Mouse (Mus musculus) liver, embryonic 13.5 days (tissue): ENCODE measurements around the gene Hoxd10. TPM values are rescaled to one million over a fixed set of nuclear protein-coding genes. Genes with fewer than 3 reads are reported as not detected.

Source experiments
- ATAC-seq: fragments of 200-750 bp; cut with Nextera tagmentation; 2 replicates; pipeline ENCODE4 v1.8.0; 2017; ENCODE audit warnings: low read depth, mild to moderate bottlenecking, moderate number of reproducible peaks, moderate library complexity
- DNase-seq: peaks from one replicate; pipeline ENCODE4 v3.0.0; 2022
- H3K27ac ChIP-seq: fragments of 300-500 bp; sonication (generic); 2 replicates; pipeline ENCODE4 v1.5.1; 2015; ENCODE audit warnings: moderate library complexity, mild to moderate bottlenecking, inconsistent platforms
- H3K27me3 ChIP-seq: fragments of 300-500 bp; sonication (generic); 2 replicates; pipeline ENCODE4 v1.6.1; 2015; ENCODE audit warnings: mild to moderate bottlenecking, inconsistent platforms
- H3K36me3 ChIP-seq: fragments of 300-500 bp; sonication (generic); 2 replicates; pipeline ENCODE4 v1.6.1; 2015; ENCODE audit warnings: mild to moderate bottlenecking, inconsistent platforms
- H3K4me1 ChIP-seq: fragments of 300-500 bp; sonication (generic); replicated peaks from 2 replicates; pipeline ENCODE4 v1.6.1; 2015; ENCODE audit warnings: inconsistent platforms
- H3K4me2 ChIP-seq: fragments of 300-500 bp; sonication (generic); 2 replicates; pipeline ENCODE4 v1.6.1; 2015; ENCODE audit warnings: inconsistent platforms, mild to moderate bottlenecking, moderate library complexity
- H3K4me3 ChIP-seq: fragments of 300-500 bp; sonication (generic); replicated peaks from 2 replicates; pipeline ENCODE4 v1.5.1; 2015; ENCODE audit warnings: mild to moderate bottlenecking, inconsistent platforms
- H3K9ac ChIP-seq: fragments of 300-500 bp; sonication (generic); 2 replicates; pipeline ENCODE4 v1.6.1; 2015; ENCODE audit warnings: mild to moderate bottlenecking, inconsistent platforms
- H3K9me3 ChIP-seq: fragments of 300-500 bp; sonication (generic); replicated peaks from 2 replicates; pipeline ENCODE4 v1.6.1; 2016; ENCODE audit warnings: inconsistent platforms
- WGBS: fragments of 180-500 bp; shearing (Covaris S2); methylation state at CpG from one replicate; pipeline ENCODE4 v1.1.7; 2015; ENCODE audit not compliant: insufficient replicate concordance; 5-methylcytosine and 5-hydroxymethylcytosine counted together
- polyA plus RNA-seq: library from polyadenylated mRNA; unstranded; fragments of >200 nt; fragmentation: Nextera tagmentation; extraction: Ambion mirVana; gene quantifications from 2 replicates; pipeline ENCODE4 v1.2.1, GENCODE M21; 2015

Hoxd10 gene
- polyA plus RNA-seq, 1 experiment from 2014 or later: not detected

DNA sequence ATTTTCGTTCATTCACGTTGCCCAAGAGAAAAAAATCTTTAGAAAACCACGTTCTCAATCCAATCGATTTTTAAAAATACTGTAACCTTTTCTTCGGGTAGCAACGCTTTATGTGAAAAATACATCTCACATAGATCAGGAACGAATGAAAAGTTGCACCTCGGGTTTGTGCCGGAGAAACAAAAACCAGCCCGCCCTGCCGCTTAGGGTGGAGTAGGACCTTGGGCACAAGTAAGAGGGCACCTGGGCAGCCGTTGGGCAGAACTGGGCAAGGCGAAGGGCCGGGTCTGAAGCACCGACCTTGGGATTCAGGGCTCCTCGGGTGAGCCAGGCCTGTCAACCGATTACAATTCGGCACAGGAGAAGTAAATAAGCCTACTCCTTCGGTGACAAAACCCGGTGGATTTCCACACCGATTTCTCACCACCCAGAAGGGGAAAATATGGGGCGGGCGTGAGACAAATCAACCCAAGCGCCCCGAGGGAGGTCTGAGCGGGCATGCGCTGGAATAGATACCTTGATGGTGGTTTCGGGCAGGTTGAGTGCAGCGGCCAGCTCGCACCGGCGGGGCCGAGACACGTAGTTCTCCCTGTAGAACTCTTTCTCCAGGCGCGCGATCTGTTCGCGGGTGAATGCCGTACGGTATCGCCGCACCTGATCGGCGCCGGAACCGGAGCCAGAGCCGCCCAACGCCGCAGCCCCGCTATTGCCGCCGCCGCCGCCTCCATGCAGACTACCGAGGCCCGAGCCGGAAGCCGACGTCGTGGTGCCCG is 34.3 kb upstream of the Hoxd10 start:
- Histone ChIP-seq H3K4me2 (peak overlapping the region; percentile 23; the same call in 1 of the 2 replicates), H3K4me3 (no peak overlapping the region), H3K27me3 (peaks cover 92% of the 10 kb centered on the region), H3K9ac (no peak overlapping the region), H3K36me3 (no peaks in the 10 kb centered on the region), H3K4me1 (peaks cover 3% of the 10 kb centered on the region; the same call in 1 of the 2 replicates), H3K27ac (no peak overlapping the region), H3K9me3 (no peaks in the 10 kb centered on the region)
- ATAC-seq (no peak), DNase-seq (no peak)
- 3% methylated on average over 62 of the region's 62 CpGs for WGBS

DNA sequence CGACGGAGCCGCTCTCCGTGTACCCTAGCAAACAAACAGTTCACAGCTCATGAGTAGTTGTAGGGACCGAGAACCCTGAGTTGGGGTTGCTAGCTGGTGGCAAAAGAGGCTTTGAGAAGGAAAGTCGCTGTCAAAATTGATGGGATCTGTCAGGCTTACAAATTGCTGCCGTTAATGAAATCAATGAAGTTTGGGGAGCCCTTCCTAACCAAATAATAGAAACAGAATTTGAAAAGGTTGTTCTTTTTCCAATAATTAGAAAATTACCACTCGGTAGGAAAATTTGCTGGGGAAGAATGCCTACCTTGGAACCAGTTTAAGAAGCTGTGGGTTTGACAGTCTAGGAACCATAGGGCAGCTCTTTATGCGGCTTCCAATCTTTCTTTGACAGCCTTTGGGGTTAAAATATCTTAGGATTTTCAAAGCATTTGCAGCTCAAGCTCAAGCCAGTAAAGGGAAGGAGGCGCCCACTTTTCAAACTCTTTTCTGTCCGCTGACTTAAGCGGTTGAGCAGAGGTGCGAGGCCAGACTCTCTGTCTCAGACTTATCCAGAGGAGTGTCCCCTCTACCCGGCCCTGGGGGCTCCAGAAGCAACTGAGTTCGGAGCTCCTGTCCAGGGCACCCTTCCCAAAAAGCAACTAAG is 33.6 kb upstream of the Hoxd10 start:
- Histone ChIP-seq H3K36me3 (no peaks in the 10 kb centered on the region), H3K4me2 (peak overlapping the region; percentile 23; the same call in 1 of the 2 replicates), H3K4me1 (peaks cover 3% of the 10 kb centered on the region; the same call in 1 of the 2 replicates), H3K4me3 (no peak overlapping the region), H3K9me3 (no peaks in the 10 kb centered on the region), H3K27me3 (peaks cover 96% of the 10 kb centered on the region), H3K9ac (no peak overlapping the region), H3K27ac (no peak overlapping the region)
- no peak for DNase-seq
- ATAC-seq: no peak
- 1% methylated on average over 15 of the region's 15 CpGs for WGBS

DNA sequence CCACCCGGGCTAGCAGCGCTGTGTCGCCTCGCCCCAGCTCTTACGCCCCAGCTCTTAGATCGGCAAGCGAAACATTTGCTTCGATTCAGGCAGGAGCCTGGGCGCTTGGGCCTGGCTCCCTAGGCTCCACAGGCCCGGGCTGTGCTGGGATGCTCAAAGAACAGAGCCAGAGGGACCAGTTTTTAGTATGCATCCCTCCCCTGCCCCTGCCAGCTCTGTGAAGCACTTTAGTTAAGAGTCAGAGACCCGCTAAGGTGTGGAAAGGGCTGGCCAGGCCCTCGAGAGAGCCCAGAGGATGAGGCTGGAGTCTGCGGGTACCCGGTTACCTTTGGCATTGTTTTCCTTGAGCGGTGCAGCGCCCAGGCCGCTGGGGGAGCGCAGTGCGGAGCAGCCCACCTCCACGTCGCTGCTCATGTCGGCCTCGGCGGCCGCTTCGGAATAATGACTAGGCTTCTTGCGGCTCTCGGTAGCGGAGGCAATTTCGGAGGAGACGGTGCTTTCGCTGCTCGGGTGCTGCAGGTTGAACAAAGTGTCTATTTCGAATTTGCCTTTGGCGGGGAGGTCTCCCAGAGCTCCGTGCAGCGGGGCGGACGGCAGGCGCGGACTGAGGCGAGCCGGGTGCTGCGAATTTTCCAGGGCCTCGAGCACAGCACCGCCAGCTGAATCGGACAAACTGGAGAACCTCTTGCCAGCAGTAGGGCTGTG is 32.9 kb upstream of the Hoxd10 start:
- Histone ChIP-seq H3K27me3 (peaks cover 100% of the 10 kb centered on the region), H3K9ac (no peak overlapping the region), H3K36me3 (no peaks in the 10 kb centered on the region), H3K4me2 (no peak overlapping the region), H3K4me3 (no peak overlapping the region), H3K9me3 (no peaks in the 10 kb centered on the region), H3K27ac (no peak overlapping the region), H3K4me1 (peaks cover 3% of the 10 kb centered on the region; the same call in 1 of the 2 replicates)
- ATAC-seq: no peak
- WGBS: 2% methylated on average over 47 of the region's 47 CpGs
- no peak for DNase-seq

DNA sequence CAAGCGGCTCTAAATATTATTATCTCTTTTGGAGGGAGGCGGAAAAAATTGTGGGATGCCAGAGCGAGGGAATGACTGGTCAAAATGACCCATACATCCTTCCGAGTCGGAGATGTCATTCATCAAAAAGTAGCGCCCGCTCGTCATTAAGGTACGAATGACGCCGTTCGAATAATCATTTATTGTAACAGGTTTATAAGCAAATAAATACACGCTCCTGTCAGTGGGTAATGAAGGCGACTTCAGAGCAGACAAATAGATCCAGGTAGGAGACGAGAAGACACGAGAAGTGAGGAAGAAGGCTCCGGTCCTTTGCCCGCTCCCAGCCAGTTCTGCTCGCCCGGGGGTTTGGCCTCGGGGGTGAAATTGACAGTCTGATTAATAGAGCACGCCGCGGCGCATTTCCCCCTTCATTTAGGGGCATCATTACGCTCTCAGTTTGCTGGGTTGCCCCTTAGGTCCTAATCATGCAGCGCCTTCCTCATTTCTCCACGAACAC is 32.2 kb upstream of the Hoxd10 start, which contains the start of gene Evx2:
Gene Evx2, minus strand, starts transcription at position 51 of the 499 bp plus-strand sequence.
- Histone ChIP-seq H3K9ac (no peak within 1 kb of the TSS), H3K4me1 (peaks cover 3% of the 10 kb centered on the region; the same call in 1 of the 2 replicates), H3K36me3 (no peaks in the 10 kb centered on the region), H3K9me3 (no peaks in the 10 kb centered on the region), H3K4me2 (no peak within 1 kb of the TSS), H3K27me3 (peaks cover 100% of the 10 kb centered on the region), H3K27ac (no peak within 1 kb of the TSS), H3K4me3 (no peak within 1 kb of the TSS)
- 2% methylated on average over 28 of the region's 28 CpGs for WGBS
- ATAC-seq (no peak), DNase-seq (no peak)

DNA sequence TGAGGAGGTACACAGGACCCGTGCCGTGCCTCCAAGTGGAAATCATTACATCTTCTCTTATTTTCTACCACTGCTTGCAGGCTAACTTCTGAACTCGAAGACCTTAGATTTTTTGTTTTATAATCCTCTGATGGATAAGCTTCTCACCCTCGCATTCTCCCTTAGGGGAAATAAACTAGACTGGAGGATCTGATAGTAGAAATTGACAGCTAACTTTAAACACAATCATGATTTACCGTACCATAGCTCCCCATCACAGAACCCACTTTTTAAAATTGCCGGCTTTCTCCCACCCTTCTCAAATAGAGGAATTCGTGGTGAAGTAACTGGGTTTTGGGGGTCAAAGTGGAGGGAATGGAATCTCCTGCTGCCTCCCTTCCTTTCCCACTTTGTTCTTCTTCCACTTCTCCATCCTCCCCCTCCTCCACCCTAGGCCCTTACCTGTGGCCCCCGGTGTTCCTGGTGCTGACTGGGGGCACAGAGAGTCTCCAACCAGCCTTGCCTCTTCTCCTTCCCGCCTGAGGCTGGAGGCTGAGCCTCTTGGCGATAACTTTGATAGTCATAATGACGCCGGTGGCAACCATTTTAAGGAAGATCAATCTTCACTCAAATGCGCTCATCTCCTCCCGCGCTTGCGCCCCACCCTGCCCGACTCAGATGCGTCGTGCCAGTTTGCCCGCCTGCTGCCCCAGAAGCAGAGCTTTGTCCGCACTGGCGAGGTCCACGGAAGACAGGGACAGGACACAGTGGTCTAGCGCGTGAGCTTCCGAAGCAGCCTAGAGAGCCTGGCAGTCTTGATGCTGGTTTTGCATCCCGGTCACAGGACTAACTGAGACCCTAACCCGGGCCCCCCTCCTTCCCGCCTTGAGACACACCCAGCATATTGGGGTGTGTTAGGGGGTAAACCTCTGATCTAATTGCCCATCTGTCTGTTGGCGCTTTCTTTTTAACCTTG is 31.0 kb upstream of the Hoxd10 start:
- no peak overlapping the region for H3K4me2 ChIP-seq
- no peaks in the 10 kb centered on the region for H3K36me3 ChIP-seq
- no peak overlapping the region for H3K9ac ChIP-seq
- peaks cover 99% of the 10 kb centered on the region for H3K27me3 ChIP-seq
- H3K4me3 ChIP-seq: no peak overlapping the region
- ATAC-seq: no peak
- no peak for DNase-seq
- no peaks in the 10 kb centered on the region for H3K9me3 ChIP-seq
- H3K27ac ChIP-seq: no peak overlapping the region
- WGBS: 5% methylated on average over 30 of the region's 30 CpGs
- H3K4me1 ChIP-seq: no peaks in the 10 kb centered on the region; the same call in 1 of the 2 replicates

DNA sequence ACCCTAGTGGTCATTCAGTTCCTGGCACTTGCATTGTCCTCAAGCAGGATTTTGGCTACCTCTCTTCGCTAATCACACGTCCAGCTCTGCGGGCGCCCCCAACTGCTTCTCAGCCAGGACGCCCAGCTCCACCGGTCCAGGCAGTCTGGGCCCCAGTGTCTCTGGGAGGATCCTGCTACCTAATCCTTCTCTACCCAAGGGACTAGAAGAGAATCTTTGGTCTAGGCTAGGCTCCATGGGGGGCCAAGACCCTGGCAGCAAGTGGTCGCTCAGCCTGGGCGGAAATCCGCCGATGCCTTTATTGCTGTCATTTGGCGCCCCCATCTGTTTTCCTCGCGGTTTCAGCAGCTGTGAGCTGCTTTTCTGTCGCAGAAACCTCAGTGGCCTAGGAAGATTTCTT is 30.0 kb upstream of the Hoxd10 start:
- Histone ChIP-seq H3K9ac (no peak overlapping the region), H3K4me3 (no peak overlapping the region), H3K27me3 (peaks cover 99% of the 10 kb centered on the region), H3K36me3 (no peaks in the 10 kb centered on the region), H3K9me3 (no peaks in the 10 kb centered on the region), H3K27ac (no peak overlapping the region), H3K4me2 (no peak overlapping the region), H3K4me1 (no peaks in the 10 kb centered on the region; the same call in 1 of the 2 replicates)
- DNase-seq (no peak), ATAC-seq (no peak)
- 2% methylated on average over 14 of the region's 14 CpGs for WGBS

DNA sequence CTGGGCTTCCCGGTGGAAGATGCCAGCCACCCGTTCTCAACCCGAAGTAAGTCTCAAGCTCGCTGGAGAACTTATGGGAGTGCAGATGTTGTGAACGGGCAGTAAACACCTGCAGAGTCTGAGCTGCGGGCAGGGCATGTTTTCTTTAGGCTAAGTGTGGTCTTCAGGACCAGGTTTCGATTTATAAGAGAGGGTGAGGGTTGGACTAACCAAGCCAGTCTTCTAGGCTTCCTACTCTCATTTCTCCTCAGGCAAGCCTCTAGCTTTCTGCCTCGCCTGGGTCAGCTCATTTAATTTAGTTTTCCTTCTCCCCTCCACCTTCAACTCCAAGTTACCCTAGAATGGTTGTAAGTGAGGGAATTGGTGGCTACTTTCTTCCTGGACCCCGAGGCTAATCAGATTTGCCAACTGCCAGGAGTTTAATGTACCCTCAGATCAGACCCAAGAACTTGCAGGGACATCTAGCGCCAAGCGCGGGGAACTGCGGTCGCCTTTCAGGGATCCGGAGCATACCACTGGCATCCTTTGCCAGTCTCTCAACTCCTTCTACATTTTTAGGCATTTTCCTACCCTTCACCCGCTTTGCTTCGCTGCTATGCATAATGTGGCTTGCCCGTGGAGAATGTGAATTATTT is 28.3 kb upstream of the Hoxd10 start:
- DNase-seq: no peak
- 4% methylated on average over 18 of the region's 18 CpGs for WGBS
- no peak for ATAC-seq
- Histone ChIP-seq H3K9me3 (no peaks in the 10 kb centered on the region), H3K4me3 (no peak overlapping the region), H3K27me3 (peaks cover 99% of the 10 kb centered on the region), H3K27ac (no peak overlapping the region), H3K4me2 (no peak overlapping the region), H3K4me1 (peaks cover 7% of the 10 kb centered on the region; the same call in 1 of the 2 replicates), H3K36me3 (no peaks in the 10 kb centered on the region), H3K9ac (no peak overlapping the region)

DNA sequence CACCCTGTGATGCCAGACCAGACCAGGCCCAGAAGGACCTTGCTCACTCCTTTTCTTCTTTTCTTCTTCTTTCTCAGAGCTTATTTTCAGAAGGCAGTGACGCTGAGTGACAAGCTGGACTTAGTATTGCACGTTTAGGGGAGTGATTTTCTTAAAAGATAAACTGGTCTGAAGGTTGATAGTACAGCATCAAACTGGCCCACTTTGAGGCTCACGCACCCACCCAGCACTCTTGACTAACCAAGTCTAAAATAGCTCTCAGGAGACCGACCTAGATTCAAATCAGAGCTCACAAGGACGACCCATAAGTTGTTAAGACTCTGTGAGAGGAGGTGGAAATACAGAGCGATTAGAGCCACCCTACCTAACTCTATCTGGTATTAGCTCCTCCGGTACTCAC is 25.3 kb upstream of the Hoxd10 start:
- ATAC-seq (no peak), DNase-seq (no peak)
- peaks cover 99% of the 10 kb centered on the region for H3K27me3 ChIP-seq
- H3K4me2 ChIP-seq: no peak overlapping the region
- H3K4me3 ChIP-seq: no peak overlapping the region
- H3K9me3 ChIP-seq: no peaks in the 10 kb centered on the region
- no peak overlapping the region for H3K27ac ChIP-seq
- WGBS: 1% methylated on average over 7 of the region's 7 CpGs
- H3K36me3 ChIP-seq: no peaks in the 10 kb centered on the region
- no peak overlapping the region for H3K9ac ChIP-seq
- peaks cover 7% of the 10 kb centered on the region; the same call in 1 of the 2 replicates for H3K4me1 ChIP-seq

DNA sequence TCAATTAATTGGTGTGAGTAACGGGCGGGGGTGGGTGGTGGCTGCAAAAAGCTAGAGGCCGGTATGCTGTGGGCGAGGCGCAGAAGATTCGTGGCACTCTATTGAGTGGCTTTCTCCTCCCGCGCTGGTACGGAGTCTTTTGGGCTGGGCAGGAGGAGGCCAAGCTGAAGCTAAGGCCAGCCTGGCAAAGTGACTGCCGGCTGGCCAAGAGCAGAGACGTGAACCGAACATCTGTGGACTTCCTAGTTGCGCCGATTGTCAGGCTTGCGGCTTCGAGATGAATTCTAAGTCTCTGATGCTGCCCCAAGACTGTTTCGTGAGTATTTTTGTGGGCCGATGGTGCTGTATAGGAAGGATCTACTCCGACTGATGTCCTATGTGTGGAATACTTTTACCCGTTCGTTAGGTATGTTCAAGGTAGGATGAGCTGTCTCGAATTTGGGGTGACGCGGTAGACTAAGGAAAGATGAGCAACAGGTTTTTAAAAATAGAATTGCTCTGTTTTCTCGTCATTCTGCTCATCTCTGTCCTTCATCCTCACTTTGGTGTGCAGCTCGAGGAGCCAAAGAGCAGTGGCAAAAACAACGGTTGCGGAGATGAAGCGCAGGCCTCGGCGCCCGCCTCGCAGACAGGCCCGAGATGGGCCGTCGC is 24.4 kb upstream of the Hoxd10 start:
- H3K9ac ChIP-seq: no peak overlapping the region
- peaks cover 7% of the 10 kb centered on the region; the same call in 1 of the 2 replicates for H3K4me1 ChIP-seq
- 3% methylated on average over 36 of the region's 36 CpGs for WGBS
- H3K27me3 ChIP-seq: peaks cover 99% of the 10 kb centered on the region
- no peak overlapping the region for H3K4me2 ChIP-seq
- H3K27ac ChIP-seq: no peak overlapping the region
- no peaks in the 10 kb centered on the region for H3K9me3 ChIP-seq
- no peak for DNase-seq
- no peak for ATAC-seq
- no peaks in the 10 kb centered on the region for H3K36me3 ChIP-seq
- no peak overlapping the region for H3K4me3 ChIP-seq
